Mouse (Mus musculus): ENCODE results near the gene Capn10. TPM values are rescaled to one million over a fixed set of nuclear protein-coding genes. Genes with fewer than 3 reads are reported as not detected.
A peak's percentile ranks its signal among the peaks of the same experiment; 100 is the strongest.

Capn10 gene
- polyA plus RNA-seq, 2 experiments, result 23.2 to 34.9 TPM

GRCm38 (mm10) chr1:92935977-92936376, 1.8 kb downstream of the Capn10 start:
- 70% methylated on average over 2 of the region's 2 CpGs for WGBS
- TF ChIP-seq POLR2A (IDR thresholded peaks at IDR 0.05; ENCODE audit: borderline replicate concordance, extremely low read depth, insufficient read depth, insufficient read length), result no peak
- peak overlapping the region; percentile 70; the same call in 1 of the 2 replicates for H3K9ac ChIP-seq (ENCODE audit: low read depth, low read length, severe bottlenecking)
- H3K9me3 ChIP-seq (ENCODE audit: control insufficient read depth, low read length), result peaks cover 7% of the 10 kb centered on the region; the same call in 1 of the 2 replicates
- H3K27me3 ChIP-seq (ENCODE audit: control insufficient read depth, insufficient read depth, low read length), result no peaks in the 10 kb centered on the region
- H3K27ac ChIP-seq (replicated peaks; ENCODE audit: low read depth, low read length), result no peak overlapping the region
- H3K4me2 ChIP-seq (replicated peaks; ENCODE audit: low read depth, low read length, severe bottlenecking), result peak overlapping the region; percentile 92
- DNase-seq (ENCODE audit: low spot score) (no peak), ATAC-seq (ENCODE audit: low FRiP score, low read depth) (no peak)
- peak overlapping the region; percentile 83; the same call in 1 of the 2 replicates for H3K4me3 ChIP-seq (replicated peaks; ENCODE audit: low read length)
- H3K4me1 ChIP-seq (ENCODE audit: control insufficient read depth, insufficient read depth, low read length), result peaks cover 13% of the 10 kb centered on the region
- H3K36me3 ChIP-seq (ENCODE audit: control insufficient read depth, insufficient read depth, low read length), result peaks cover 31% of the 10 kb centered on the region

- Histone ChIP-seq H3K27me3 (ENCODE audit: control insufficient read depth, insufficient read depth, low read length) (no peaks in the 10 kb centered on the region), H3K27ac (replicated peaks; ENCODE audit: low read depth, low read length) (no peak overlapping the region), H3K4me1 (ENCODE audit: control insufficient read depth, insufficient read depth, low read length) (peaks cover 13% of the 10 kb centered on the region), H3K4me2 (replicated peaks; ENCODE audit: low read depth, low read length, severe bottlenecking) (no peak overlapping the region), H3K9me3 (ENCODE audit: control insufficient read depth, low read length) (peaks cover 7% of the 10 kb centered on the region; the same call in 1 of the 2 replicates), H3K4me3 (replicated peaks; ENCODE audit: low read length) (no peak overlapping the region), H3K36me3 (ENCODE audit: control insufficient read depth, insufficient read depth, low read length) (peaks cover 33% of the 10 kb centered on the region), H3K9ac (ENCODE audit: low read depth, low read length, severe bottlenecking) (no peak overlapping the region)
- ATAC-seq (ENCODE audit: low FRiP score, low read depth) (no peak), DNase-seq (ENCODE audit: low spot score) (no peak)
- no peak for TF ChIP-seq POLR2A (IDR thresholded peaks at IDR 0.05; ENCODE audit: borderline replicate concordance, extremely low read depth, insufficient read depth, insufficient read length)
- 77% methylated on average over 3 of the region's 3 CpGs for WGBS
Measured at GRCm38 (mm10) chr1:92936467-92936866, 2.3 kb downstream of the Capn10 start.

GRCm38 (mm10) chr1:92937797-92938196, 3.6 kb downstream of the Capn10 start:
- Histone ChIP-seq H3K4me2 (replicated peaks; ENCODE audit: low read depth, low read length, severe bottlenecking) (no peak overlapping the region), H3K9ac (ENCODE audit: low read depth, low read length, severe bottlenecking) (no peak overlapping the region), H3K4me1 (ENCODE audit: control insufficient read depth, insufficient read depth, low read length) (peaks cover 13% of the 10 kb centered on the region), H3K27me3 (ENCODE audit: control insufficient read depth, insufficient read depth, low read length) (no peaks in the 10 kb centered on the region), H3K27ac (replicated peaks; ENCODE audit: low read depth, low read length) (no peak overlapping the region), H3K4me3 (replicated peaks; ENCODE audit: low read length) (no peak overlapping the region), H3K36me3 (ENCODE audit: control insufficient read depth, insufficient read depth, low read length) (peaks cover 47% of the 10 kb centered on the region), H3K9me3 (ENCODE audit: control insufficient read depth, low read length) (peaks cover 4% of the 10 kb centered on the region; the same call in 1 of the 2 replicates)
- DNase-seq (ENCODE audit: low spot score) (no peak), ATAC-seq (ENCODE audit: low FRiP score, low read depth) (no peak)
- 91% methylated on average over 3 of the region's 3 CpGs for WGBS
- no peak for TF ChIP-seq POLR2A (IDR thresholded peaks at IDR 0.05; ENCODE audit: borderline replicate concordance, extremely low read depth, insufficient read depth, insufficient read length)

GRCm38 (mm10) chr1:92939746-92940145, 5.6 kb downstream of the Capn10 start:
- ATAC-seq (ENCODE audit: low FRiP score, low read depth), result no peak
- Histone ChIP-seq H3K27me3 (ENCODE audit: control insufficient read depth, insufficient read depth, low read length) (no peaks in the 10 kb centered on the region), H3K9ac (ENCODE audit: low read depth, low read length, severe bottlenecking) (no peak overlapping the region), H3K4me1 (ENCODE audit: control insufficient read depth, insufficient read depth, low read length) (peaks cover 8% of the 10 kb centered on the region), H3K9me3 (ENCODE audit: control insufficient read depth, low read length) (no peaks in the 10 kb centered on the region), H3K4me2 (replicated peaks; ENCODE audit: low read depth, low read length, severe bottlenecking) (no peak overlapping the region), H3K4me3 (replicated peaks; ENCODE audit: low read length) (no peak overlapping the region), H3K27ac (replicated peaks; ENCODE audit: low read depth, low read length) (no peak overlapping the region), H3K36me3 (ENCODE audit: control insufficient read depth, insufficient read depth, low read length) (peaks cover 62% of the 10 kb centered on the region)
- TF ChIP-seq POLR2A (IDR thresholded peaks at IDR 0.05; ENCODE audit: borderline replicate concordance, extremely low read depth, insufficient read depth, insufficient read length), result no peak
- WGBS, result 97% methylated on average over 4 of the region's 4 CpGs
- DNase-seq (ENCODE audit: low spot score), result no peak

GRCm38 (mm10) chr1:92943219-92943989, 9.2 kb downstream of the Capn10 start:
- DNase-seq (ENCODE audit: low spot score), result no peak
- ATAC-seq (ENCODE audit: low FRiP score, low read depth), result no peak
- TF ChIP-seq POLR2A (IDR thresholded peaks at IDR 0.05; ENCODE audit: borderline replicate concordance, extremely low read depth, insufficient read depth, insufficient read length), result no peak
- Histone ChIP-seq H3K36me3 (ENCODE audit: control insufficient read depth, insufficient read depth, low read length) (peaks cover 89% of the 10 kb centered on the region), H3K27ac (replicated peaks; ENCODE audit: low read depth, low read length) (no peak overlapping the region), H3K9ac (ENCODE audit: low read depth, low read length, severe bottlenecking) (no peak overlapping the region), H3K9me3 (ENCODE audit: control insufficient read depth, low read length) (no peaks in the 10 kb centered on the region), H3K27me3 (ENCODE audit: control insufficient read depth, insufficient read depth, low read length) (no peaks in the 10 kb centered on the region), H3K4me2 (replicated peaks; ENCODE audit: low read depth, low read length, severe bottlenecking) (no peak overlapping the region), H3K4me3 (replicated peaks; ENCODE audit: low read length) (no peak overlapping the region), H3K4me1 (ENCODE audit: control insufficient read depth, insufficient read depth, low read length) (no peaks in the 10 kb centered on the region)
- 91% methylated on average over 19 of the region's 19 CpGs for WGBS
